8 mouse cellular contexts compared by ENCODE assay signal in the genomic region with DNA sequence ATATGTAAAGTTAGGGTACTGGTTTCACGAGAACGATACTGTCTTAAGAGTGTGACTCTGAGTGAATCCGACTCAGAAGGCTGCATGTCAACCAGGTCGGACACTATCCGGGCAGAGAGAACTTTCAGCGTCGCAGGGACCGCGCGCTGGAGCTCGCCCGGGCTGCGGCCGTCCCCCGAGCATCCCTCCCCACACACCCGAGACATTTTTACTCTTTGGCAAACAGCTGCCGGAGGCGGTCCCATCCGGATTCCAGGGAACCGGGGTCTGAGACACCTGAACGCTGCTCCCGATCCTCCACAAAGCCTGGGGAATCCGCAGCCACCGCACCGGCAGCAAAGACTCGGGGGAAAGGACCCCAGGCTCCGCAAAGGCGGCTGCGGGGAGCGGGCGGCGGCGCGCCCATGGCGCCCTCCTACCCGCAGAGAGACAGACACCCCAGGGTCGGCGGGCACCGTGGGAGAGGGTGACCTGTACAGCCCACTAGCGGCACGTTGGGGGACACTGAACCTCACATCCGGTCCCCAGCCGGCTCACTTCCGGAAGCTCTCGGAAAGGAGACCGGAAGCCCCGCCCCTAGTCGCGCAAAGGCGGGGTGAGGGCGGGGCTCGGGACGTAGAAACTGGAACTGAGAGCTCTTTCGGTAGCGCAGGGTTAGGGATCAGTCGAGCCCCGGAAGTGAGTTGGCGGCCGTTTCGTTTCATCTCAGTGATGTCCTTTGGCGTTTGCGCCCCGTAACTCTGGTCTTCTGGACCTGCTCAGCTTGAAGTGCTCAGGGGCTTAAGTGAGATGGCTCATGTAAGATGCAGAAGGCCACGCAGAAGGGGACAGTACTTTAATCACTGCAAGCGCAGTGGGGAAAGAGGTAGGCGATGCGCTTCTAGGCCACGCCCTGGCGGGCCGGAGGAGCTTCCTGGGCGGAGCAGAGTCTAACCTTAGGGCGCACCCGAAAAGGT. TPM values are rescaled to one million over a fixed set of nuclear protein-coding genes. Genes with fewer than 3 reads are reported as not detected.
DNase-seq lines count a peak whose midpoint lies in the region; ATAC-seq lines count a peak whose summit lies in the region.

A gene (minus strand): TSS at position 535 of the 956 bp plus-strand sequence.

- peak within 1 kb of the TSS; percentile 96 for H3K9ac ChIP-seq in lung, embryonic 16.5 days (ENCODE audit: low read length)

- H3K4me3 ChIP-seq in lung, embryonic 16.5 days (ENCODE audit: low read length), result peak within 1 kb of the TSS; percentile 98

- ATAC-seq in hematopoietic stem cell, adult 5-6 weeks (replicated peaks in 1 of 2; ENCODE audit: insufficient read depth in 1 of 2, low FRiP score in 2 of 2, low TSS enrichment in 1 of 2, low read depth in 1 of 2, poor library complexity in 2 of 2, severe bottlenecking in 2 of 2), result peak; percentile 96 to 98
- ATAC-seq in lung, embryonic 16.5 days (ENCODE audit: low read depth), result peak; percentile 99

- WGBS in lung, embryonic 16.5 days, result under 1% methylated on average over 73 of the region's 73 CpGs

- H3K4me2 ChIP-seq in lung, embryonic 16.5 days (ENCODE audit: low read depth, low read length), result peak within 1 kb of the TSS; percentile 68

- H3K36me3 ChIP-seq in lung, embryonic 16.5 days (ENCODE audit: control insufficient read depth, insufficient read depth, low read length), result peaks cover 18% of the 10 kb centered on the region

- peak; percentile 85 for DNase-seq in MEL-GATA-1-ER (ENCODE audit: extremely low read depth, low read depth)
- DNase-seq in cerebellum, adult 8-10 months, result peak; percentile 95
- DNase-seq in forelimb bud, embryonic 11.5 days (ENCODE audit: low read depth, low spot score), result peak; percentile 95
- peak; percentile 83 for DNase-seq in layer of hippocampus, adult 9-10 months (ENCODE audit: low spot score)
- DNase-seq in ovary, postnatal 10 days (ENCODE audit: low spot score), result peak; percentile 80
- peak; percentile 93 to 97 for DNase-seq in thymus, postnatal 10 days (ENCODE audit: low spot score in 2 of 2)

- no peaks in the 10 kb centered on the region for H3K9me3 ChIP-seq in lung, embryonic 16.5 days (ENCODE audit: control insufficient read depth, low read length)

- H3K27me3 ChIP-seq in lung, embryonic 16.5 days (ENCODE audit: control insufficient read depth, insufficient read depth, low read depth, low read length), result no peaks in the 10 kb centered on the region

- peaks cover 11% of the 10 kb centered on the region for H3K4me1 ChIP-seq in lung, embryonic 16.5 days (replicated peaks; ENCODE audit: control insufficient read depth, insufficient read depth, low read length)

- peak within 1 kb of the TSS; percentile 94 for H3K27ac ChIP-seq in lung, embryonic 16.5 days (ENCODE audit: low read length)

RNA-seq across cellular contexts. Expression of the gene that starts here (rescaled TPM):
- total RNA-seq in hematopoietic stem cell, adult 5-6 weeks (2017), result 35.4 and 35.7 TPM in 2 replicates
- polyA plus RNA-seq in lung, embryonic 16.5 days (2015; fragmentation: Nextera tagmentation; extraction: Ambion mirVana), result 26.8 and 27.7 TPM in 2 replicates

Comparison
In these comparisons a context has a peak if more than half of its experiments do, and no peak if none do; other contexts are left out.
1. Peak in every context shown above with its lines: DNase-seq, ATAC-seq, H3K4me3 ChIP-seq and H3K27ac ChIP-seq.